Mouse (Mus musculus): ENCODE data around the gene Atp2c1.

DNA sequence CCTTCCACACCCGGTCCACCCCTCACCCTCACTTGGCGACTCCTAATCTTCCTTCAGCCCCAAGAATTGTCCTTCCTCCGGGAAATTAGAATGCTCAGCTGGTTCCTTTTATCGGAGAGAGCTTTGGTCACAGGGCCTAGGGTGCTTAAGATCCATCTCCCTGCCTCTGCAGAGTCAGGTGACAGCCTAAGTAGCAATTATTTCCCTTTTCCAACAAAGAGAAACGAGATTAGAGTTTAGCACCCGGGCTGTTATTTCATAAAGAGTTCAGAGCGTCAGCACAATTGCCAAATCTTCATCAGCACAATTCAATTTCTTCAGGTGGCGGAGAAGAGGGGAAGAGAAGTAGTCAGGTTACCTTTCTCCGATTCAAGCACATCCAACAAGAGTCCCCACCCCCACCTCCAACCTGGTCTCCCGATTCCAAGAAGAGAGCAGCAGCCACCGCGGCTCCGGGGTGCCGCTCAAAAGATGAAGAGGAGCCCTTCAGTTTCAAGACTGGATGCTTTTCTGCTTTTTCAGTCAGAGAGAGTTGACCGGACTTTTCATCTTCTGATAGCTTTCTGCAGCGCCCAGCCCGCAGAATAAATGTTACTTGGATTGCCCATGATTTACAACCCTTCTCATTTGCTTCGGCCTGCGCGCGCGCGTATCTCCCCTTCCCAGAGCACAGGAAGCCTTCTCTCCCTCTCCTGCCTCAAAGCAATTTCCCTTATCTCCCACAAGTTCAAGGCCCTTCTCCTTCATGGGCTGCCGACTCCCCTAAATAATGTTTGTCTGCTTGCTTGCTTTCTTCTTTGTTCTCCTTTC is 26.7 kb upstream of the Atp2c1 start:
- TF ChIP-seq CHD2 (IDR thresholded peaks at IDR 0.05; ENCODE audit: low read depth, low read length) = no peak
- TF ChIP-seq HCFC1 (IDR thresholded peaks at IDR 0.05; ENCODE audit: borderline replicate concordance, insufficient read depth, low read length) = no peak
- no peak for TF ChIP-seq ZNF384 (IDR thresholded peaks at IDR 0.05; ENCODE audit: low read depth, low read length)
- TF ChIP-seq MAFK (IDR thresholded peaks at IDR 0.05; ENCODE audit: insufficient read depth, low read depth, low read length) = no peak
- no peak for TF ChIP-seq ZC3H11A (IDR thresholded peaks at IDR 0.05; ENCODE audit: borderline replicate concordance, low read depth, low read length)

Data from ES-E14 (cell line).